Mouse (Mus musculus) thymus, adult 2 months (tissue): ENCODE measurements at regions not wholly inside any gene's neighbourhood (a gene's known extent, or its start where the extent isn't known, plus 50 kb on each side); places are given as distances from the start of the nearest gene placed in this dataset.

Experiments
- CTCF ChIP-seq: fragments of 200-500 bp; IDR thresholded peaks from 2 replicates; pipeline ENCODE4 v1.5.1; 2012; ENCODE audit warnings: mild to moderate bottlenecking, control low read depth, low read length, moderate library complexity, borderline replicate concordance; ENCODE audit not compliant: control insufficient read depth, poor library complexity, insufficient read depth; ENCODE audit errors: extremely low read depth
- POLR2A ChIP-seq: fragments of 200-500 bp; IDR thresholded peaks from 2 replicates; pipeline ENCODE4 v1.6.1; 2012; ENCODE audit warnings: mild to moderate bottlenecking, low read length, control low read depth, moderate library complexity; ENCODE audit not compliant: control insufficient read depth, poor library complexity, insufficient read depth; ENCODE audit errors: extremely low read depth

GRCm38 (mm10) chr13:43954714-43955393 lies 170.3 kb downstream of the Cd83 start:
- TF ChIP-seq POLR2A (no peak), CTCF (no peak)
